Mouse (Mus musculus) left cerebral cortex, postnatal 4 days (tissue): ENCODE data around the gene Scnn1b. TPM values are rescaled to one million over a fixed set of nuclear protein-coding genes. Genes with fewer than 3 reads are reported as not detected.
A peak's percentile ranks its signal among the peaks of the same experiment; 100 is the strongest.

Source experiments
- DNase-seq: peaks from one replicate; pipeline ENCODE4 v3.0.0-alpha.2; 2022
- intact Hi-C: fragments of 180-260 bp; cut with DNase I; formaldehyde crosslinking; loops from one replicate; pipeline ENCODE4 v1.15.1; 2025
- total RNA-seq, 2 experiments: library from RNA; stranded (reverse); gene quantifications; 2 replicates each; pipeline ENCODE4 v1.2.3; 2021

The Scnn1b gene
- total RNA-seq, 2 experiments from 2014 or later = 0.22 TPM; not detected in 1

DNA sequence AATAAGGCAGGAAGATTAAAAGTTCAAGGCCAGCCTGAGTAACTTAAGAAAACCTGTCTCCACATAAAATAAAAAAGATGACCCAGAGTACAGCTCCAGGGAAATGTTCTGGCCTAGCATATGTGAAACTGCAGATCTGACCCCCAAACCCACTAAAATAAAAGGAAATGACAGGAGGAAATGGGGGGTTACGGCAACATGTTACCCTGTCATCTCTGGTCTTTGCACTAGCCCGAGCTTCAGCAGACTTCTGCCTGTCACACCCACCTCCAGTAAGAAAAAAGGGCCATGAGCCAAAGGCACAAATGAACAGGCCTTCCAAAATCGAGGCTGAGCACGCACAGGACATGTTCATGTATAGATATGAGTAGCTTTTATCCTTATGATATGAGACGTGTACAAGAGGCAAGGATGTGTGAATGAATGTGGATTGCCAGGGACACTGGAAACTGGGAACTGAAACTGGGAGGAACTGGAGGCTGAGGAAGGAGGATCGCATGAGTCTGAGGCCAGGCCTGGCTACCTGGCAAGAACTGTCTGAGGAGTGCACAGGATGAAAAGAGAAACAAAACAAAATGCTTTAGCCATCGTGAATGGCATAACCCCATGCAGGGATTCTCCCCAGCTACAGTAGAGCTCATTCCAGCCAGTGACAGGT is 97.2 kb downstream of the Scnn1b start:
- DNase-seq = no peak
- intact Hi-C loops = no loop called here

DNA sequence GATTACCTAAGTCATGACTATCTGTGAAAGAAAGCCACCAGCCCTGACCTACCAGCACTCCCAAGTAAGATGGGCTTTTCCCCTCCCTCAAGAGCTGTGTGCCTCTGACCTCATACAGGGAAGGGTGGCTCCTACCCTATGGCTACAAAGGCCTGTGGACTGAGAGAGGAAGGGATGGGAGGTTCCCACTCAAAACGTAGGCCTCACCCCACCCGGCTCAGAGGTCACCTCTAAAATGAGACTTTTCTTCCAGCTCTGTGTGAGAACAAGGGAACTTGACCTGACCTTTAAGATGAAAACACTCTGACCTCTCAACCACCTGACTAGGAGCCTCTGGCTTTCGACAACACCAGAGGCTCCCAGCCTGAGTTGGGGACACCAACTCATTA is 97.7 kb downstream of the Scnn1b start:
- intact Hi-C loops = no loop called here
- DNase-seq = no peak

DNA sequence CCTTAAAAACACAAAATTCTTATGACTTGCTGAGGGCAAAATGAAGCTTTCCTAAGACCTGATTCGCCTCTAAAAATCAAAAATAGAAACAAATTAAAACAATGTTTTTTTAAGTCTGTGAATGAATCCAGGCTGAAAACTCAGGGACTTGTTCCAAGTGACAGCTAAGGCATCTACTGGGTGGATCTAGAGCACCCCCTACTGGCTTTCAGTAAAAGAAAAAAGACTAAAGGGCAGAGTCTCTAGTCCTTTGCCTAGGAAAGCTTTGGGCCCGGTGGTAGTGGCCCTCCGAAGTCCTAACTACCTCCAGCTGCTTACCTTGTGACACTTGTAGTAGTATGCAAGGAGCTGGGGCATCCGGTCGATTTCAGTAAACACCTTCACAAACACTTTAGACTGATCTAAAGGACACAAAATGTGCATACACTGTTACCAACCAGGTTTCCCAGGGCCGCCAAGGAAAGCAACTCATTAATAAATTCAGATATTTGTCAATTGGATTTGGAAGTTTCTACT is 99.1 kb downstream of the Scnn1b start:
- intact Hi-C loops = loop anchor here (2.0 kb wide), 1 partner anchor 229 kb away; the partner anchor contains the start of gene Scnn1g
- peak; percentile 54 for DNase-seq

DNA sequence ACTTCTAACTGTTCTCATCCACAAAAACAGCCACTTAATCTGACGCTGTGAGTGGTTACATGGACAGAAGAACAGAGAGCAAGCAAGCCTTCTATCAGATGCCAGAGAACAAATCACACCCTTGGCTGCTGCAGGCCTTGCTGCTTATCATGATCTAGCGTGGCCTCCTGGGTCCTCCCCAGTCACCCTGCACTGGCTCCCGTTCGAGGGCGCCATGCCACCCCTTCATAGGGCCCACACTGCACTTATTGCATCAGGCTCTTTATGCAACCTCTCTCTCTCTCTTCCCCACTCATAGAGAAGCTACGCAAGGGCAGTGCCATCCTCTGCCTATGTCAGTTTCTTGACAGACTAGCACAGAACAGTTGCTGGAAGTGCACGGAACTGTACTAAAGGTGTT is 101.3 kb downstream of the Scnn1b start:
- intact Hi-C loops = no loop called here
- DNase-seq = no peak

Other genes with a start within 250 kb of the Scnn1b start
- gene Usp31, start 157.8 kb upstream of the Scnn1b start, total RNA-seq = 10 to 100 TPM; 36.3 to 38.1 TPM
- gene Scnn1g, start 130.6 kb upstream of the Scnn1b start, total RNA-seq = not detected
- 10 to 100 TPM; 24.5 to 26.2 TPM for gene Cog7, start 116.7 kb downstream of the Scnn1b start, total RNA-seq
- gene Gga2, start 156.2 kb downstream of the Scnn1b start, total RNA-seq = 10 to 100 TPM; 57.3 to 57.4 TPM
- 10 to 100 TPM; 82.6 to 87.1 TPM for gene Ubfd1, start 202.1 kb downstream of the Scnn1b start, total RNA-seq
- 1 to 10 TPM; 8.9 to 9.8 TPM for gene Ears2, start 202.2 kb downstream of the Scnn1b start, total RNA-seq
- 100 to 1,000 TPM; 202 to 220 TPM for gene Ndufab1, start 236.8 kb downstream of the Scnn1b start, total RNA-seq